Mouse (Mus musculus): Measurements from ENCODE around the gene Rab25. TPM values are rescaled to one million over a fixed set of nuclear protein-coding genes. Genes with fewer than 3 reads are reported as not detected.

Rab25 gene
- polyA plus RNA-seq, 1 experiment: 0.16 TPM

- no peak for TF ChIP-seq GATA1 (IDR thresholded peaks at IDR 0.05; ENCODE audit: low read length)
These were observed 38.2 kb downstream of the Rab25 start, which contains the start of gene Lmna for GRCm38 (mm10) chr3:88509692-88510420. Gene Lmna, minus strand, starts transcription at chr3:88509956.

GRCm38 (mm10) chr3:88509250-88509649, 38.9 kb downstream of the Rab25 start:
- no peak for TF ChIP-seq GATA1 (IDR thresholded peaks at IDR 0.05; ENCODE audit: low read length)

- no peak for TF ChIP-seq GATA1 (IDR thresholded peaks at IDR 0.05; ENCODE audit: low read length)
These were observed 42.3 kb downstream of the Rab25 start for GRCm38 (mm10) chr3:88505765-88506164.

GRCm38 (mm10) chr3:88505081-88505480, 43.0 kb downstream of the Rab25 start:
- TF ChIP-seq GATA1 (IDR thresholded peaks at IDR 0.05; ENCODE audit: low read length): no peak

GRCm38 (mm10) chr3:88503881-88504746, 44.0 kb downstream of the Rab25 start:
- no peak for TF ChIP-seq GATA1 (IDR thresholded peaks at IDR 0.05; ENCODE audit: low read length)

- TF ChIP-seq GATA1 (IDR thresholded peaks at IDR 0.05; ENCODE audit: low read length): no peak
These were observed 44.6 kb downstream of the Rab25 start for GRCm38 (mm10) chr3:88503505-88503863.

GRCm38 (mm10) chr3:88502641-88503504, 45.2 kb downstream of the Rab25 start:
- no peak for TF ChIP-seq GATA1 (IDR thresholded peaks at IDR 0.05; ENCODE audit: low read length)

GRCm38 (mm10) chr3:88502031-88502571, 46.0 kb downstream of the Rab25 start:
- TF ChIP-seq GATA1 (IDR thresholded peaks at IDR 0.05; ENCODE audit: low read length): no peak

- TF ChIP-seq GATA1 (IDR thresholded peaks at IDR 0.05; ENCODE audit: low read length): no peak
These were observed 46.6 kb downstream of the Rab25 start for GRCm38 (mm10) chr3:88501366-88502030.

GRCm38 (mm10) chr3:88500655-88501365, 47.3 kb downstream of the Rab25 start:
- TF ChIP-seq GATA1 (IDR thresholded peaks at IDR 0.05; ENCODE audit: low read length): no peak

GRCm38 (mm10) chr3:88500087-88500486, 48.0 kb downstream of the Rab25 start:
- TF ChIP-seq GATA1 (IDR thresholded peaks at IDR 0.05; ENCODE audit: low read length): no peak

GRCm38 (mm10) chr3:88499580-88499979, 48.5 kb downstream of the Rab25 start:
- TF ChIP-seq GATA1 (IDR thresholded peaks at IDR 0.05; ENCODE audit: low read length): no peak

GRCm38 (mm10) chr3:88495741-88496415, 52.2 kb downstream of the Rab25 start:
- TF ChIP-seq GATA1 (IDR thresholded peaks at IDR 0.05; ENCODE audit: low read length): no peak

Measured in G1E-ER4 (cell line).